Mouse (Mus musculus) gastrocnemius, postnatal 10 days (tissue): ENCODE results near the gene Atp2b2. TPM values are rescaled to one million over a fixed set of nuclear protein-coding genes. Genes with fewer than 3 reads are reported as not detected.
A peak's percentile ranks its signal among the peaks of the same experiment; 100 is the strongest.

Source experiments
- DNase-seq: peaks from one replicate; pipeline ENCODE4 v3.0.0; 2021; ENCODE audit warnings: mixed read lengths
- total RNA-seq, 2 experiments: library from RNA; stranded (reverse); gene quantifications; 2 replicates each; pipeline ENCODE4 v1.2.3; 2021

Gene Atp2b2
- total RNA-seq, 2 experiments from 2014 or later: 0.82 to 0.84 TPM

GRCm38 (mm10) chr6:113856790-113857189 is 185.6 kb downstream of the Atp2b2 start:
- no peak for DNase-seq

GRCm38 (mm10) chr6:113856095-113856646 is 186.2 kb downstream of the Atp2b2 start:
- DNase-seq: no peak

GRCm38 (mm10) chr6:113855581-113855980 is 186.8 kb downstream of the Atp2b2 start:
- DNase-seq: no peak

GRCm38 (mm10) chr6:113852318-113852717 is 190.1 kb downstream of the Atp2b2 start:
- DNase-seq: peak; percentile 51

DNA sequence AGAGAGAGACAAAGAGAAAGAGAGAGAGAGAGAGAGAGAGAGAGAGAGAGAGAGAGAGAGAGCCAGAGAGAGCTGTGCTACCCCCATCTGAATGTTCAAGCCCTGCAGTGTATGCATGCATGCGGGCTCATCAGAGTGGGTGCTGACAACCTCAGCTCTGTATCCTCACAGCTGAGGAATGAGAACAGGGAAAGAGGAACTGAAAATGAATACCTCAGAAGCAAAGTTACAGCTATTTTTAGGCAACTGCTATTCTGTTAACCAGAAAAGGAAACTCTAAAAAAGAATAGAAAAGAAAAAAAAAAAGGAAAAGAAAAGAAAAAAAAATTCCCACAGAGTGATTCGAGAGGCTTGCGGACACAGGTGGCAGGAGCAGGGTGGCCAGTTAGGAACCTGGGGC is 192.6 kb downstream of the Atp2b2 start:
- DNase-seq: no peak

DNA sequence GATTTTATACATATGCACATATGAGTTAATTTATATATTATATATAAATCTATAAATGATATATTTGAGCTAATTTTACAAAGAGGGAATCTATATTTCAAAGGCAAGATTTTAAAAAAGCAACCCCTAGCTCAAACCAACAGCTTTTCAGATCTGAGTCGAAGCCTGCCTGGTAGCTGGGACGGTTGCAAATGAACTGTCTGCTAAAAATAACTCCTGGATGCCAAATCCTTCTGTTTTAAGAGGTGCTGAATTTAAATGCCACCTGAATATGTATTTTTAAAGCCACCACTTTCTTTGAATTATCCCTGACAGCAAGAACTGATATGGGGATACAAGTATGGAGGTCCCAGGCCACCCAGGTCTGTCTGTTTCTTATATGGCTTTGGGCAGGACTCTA is 193.8 kb downstream of the Atp2b2 start:
- no peak for DNase-seq

- no peak for DNase-seq
Measured at GRCm38 (mm10) chr6:113847092-113847491, 195.3 kb downstream of the Atp2b2 start.

DNA sequence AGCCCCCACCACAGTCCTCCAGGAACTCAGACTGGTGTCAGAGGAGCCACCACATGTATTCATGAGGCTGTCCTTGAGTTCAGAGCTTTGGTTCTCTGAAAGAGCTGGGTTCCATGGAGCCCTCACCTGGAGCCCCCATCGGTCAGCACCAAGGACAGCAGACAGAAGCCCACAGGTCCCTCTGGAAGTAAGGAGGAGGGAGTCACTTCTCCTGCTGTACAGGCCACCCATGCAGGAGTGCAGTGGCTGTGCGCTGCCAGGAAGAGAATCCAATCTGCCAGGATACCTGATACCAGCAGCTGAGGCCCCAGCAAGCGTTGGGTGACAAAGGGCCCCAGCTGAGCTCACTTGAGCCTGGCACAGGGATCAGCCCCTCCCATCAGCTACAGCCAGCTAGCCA is 199.2 kb downstream of the Atp2b2 start:
- DNase-seq: no peak

- DNase-seq: no peak
Measured at GRCm38 (mm10) chr6:113838493-113838892, 203.9 kb downstream of the Atp2b2 start.

GRCm38 (mm10) chr6:113837740-113838139 is 204.7 kb downstream of the Atp2b2 start:
- DNase-seq: no peak

DNA sequence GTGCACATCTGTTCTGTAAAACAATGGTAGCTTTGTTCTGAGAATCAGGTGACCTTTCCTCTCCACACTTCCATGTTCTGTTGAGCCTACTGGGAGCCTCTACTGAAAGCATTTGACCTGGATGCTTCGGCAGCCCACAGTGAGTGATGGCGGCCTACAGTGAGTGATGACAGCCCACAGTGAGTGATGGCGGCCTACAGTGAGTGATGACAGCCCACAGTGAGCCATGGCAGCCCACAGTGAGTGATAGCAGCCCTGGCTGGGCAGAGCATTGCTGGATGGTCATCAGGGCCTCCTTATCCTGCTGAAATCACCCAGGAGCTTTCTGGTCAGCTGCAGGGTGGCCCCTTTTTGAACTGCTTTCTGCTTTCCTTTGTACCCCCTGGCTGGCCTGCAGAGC is 205.9 kb downstream of the Atp2b2 start:
- no peak for DNase-seq

DNA sequence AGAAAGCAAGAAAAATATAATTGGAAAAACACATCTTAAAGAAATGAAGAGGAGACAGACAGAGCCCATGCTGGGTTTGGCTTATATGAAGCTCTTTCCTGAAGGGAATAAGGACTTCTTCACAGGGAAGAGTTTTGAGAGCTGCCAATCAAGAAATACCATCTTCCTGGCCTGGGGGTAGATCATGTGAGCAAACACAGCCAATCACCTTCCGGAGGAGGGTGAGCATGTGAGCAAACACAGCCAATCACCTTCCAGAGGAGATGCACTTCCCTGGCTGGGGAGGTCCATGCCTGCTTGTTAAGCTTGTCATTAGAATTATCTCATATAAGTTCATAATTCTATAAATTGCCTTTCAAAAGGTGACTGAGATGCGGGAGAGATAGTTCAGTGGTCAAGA is 211.9 kb downstream of the Atp2b2 start:
- DNase-seq: no peak

GRCm38 (mm10) chr6:113827309-113827708 is 215.1 kb downstream of the Atp2b2 start:
- no peak for DNase-seq

GRCm38 (mm10) chr6:113822417-113822816 is 220.0 kb downstream of the Atp2b2 start:
- no peak for DNase-seq

GRCm38 (mm10) chr6:113816690-113817089 is 225.7 kb downstream of the Atp2b2 start:
- no peak for DNase-seq

GRCm38 (mm10) chr6:113811462-113811861 is 231.0 kb downstream of the Atp2b2 start:
- no peak for DNase-seq

GRCm38 (mm10) chr6:113810667-113811066 is 231.7 kb downstream of the Atp2b2 start:
- DNase-seq: no peak

GRCm38 (mm10) chr6:113806241-113806640 is 236.2 kb downstream of the Atp2b2 start:
- DNase-seq: no peak

GRCm38 (mm10) chr6:113801233-113801632 is 241.2 kb downstream of the Atp2b2 start:
- DNase-seq: no peak

DNA sequence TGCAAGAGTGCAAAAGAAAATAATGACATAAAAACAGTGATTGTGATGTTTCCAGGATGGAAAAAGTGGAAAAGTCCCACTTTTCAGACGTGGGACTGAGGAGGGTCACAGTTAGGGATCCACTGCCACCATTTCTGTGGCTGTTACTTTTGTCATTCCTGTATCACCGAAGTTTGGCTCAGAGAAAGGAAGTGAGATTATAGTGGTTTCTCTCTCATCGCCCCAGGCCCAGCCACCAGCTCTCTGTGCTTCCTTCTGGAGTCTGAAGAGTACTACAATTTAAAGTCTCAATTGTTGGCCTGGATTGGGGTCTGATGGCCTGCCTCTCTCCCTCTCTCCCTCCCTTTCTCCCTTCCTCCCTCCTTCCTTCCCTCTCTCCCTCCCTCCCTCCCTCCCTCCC is 242.5 kb downstream of the Atp2b2 start:
- DNase-seq: no peak

DNA sequence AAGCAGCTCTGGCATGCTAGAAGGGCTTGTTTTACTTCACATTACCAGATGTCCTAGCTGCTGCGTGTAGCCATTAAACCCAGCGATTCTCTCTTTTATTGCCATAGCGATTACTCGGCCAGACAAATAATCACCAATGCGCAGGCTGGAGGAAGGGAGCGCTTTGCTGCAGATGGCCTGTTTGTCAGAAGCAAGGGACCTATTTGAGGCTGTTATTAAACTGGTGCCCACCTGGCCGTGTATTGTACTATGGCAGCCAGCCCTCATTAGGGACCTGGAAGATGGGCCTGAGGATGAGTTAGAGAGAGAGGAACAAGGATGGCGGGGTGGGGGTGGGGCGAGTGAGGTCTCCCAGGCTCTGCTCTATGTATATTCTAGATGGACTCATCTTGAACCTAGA is 243.1 kb downstream of the Atp2b2 start:
- DNase-seq: no peak

- no peak for DNase-seq
Measured at GRCm38 (mm10) chr6:113798921-113799320, 243.5 kb downstream of the Atp2b2 start.

GRCm38 (mm10) chr6:113795241-113795702 is 247.1 kb downstream of the Atp2b2 start:
- DNase-seq: peak; percentile 71

GRCm38 (mm10) chr6:113792368-113792767 is 250.0 kb downstream of the Atp2b2 start:
- no peak for DNase-seq

- no peak for DNase-seq
Measured at GRCm38 (mm10) chr6:113791012-113791411, 251.4 kb downstream of the Atp2b2 start.
